Mouse (Mus musculus) granulocyte monocyte progenitor cell, adult 5-6 weeks (primary cell): Measurements from ENCODE around the gene Trpc4ap. TPM values are rescaled to one million over a fixed set of nuclear protein-coding genes. Genes with fewer than 3 reads are reported as not detected.
"Not testable (repeated sequence)": the region's sequence is repeated elsewhere in the genome, so short reads cannot be mapped to it uniquely, and the experiment has no call there.

Experiments used
- ATAC-seq: replicated peaks from 2 replicates; pipeline ENCODE4 v1.8.0; 2016; ENCODE audit warnings: mild to moderate bottlenecking, moderate TSS enrichment, inconsistent platforms; ENCODE audit not compliant: poor library complexity, severe bottlenecking
- total RNA-seq, 2 experiments: library from RNA; stranded (forward) in 1 of 2; stranded (reverse) in 1 of 2; fragments of 200-712, 200-1000 nt in 1 of 2; fragments of >200 nt in 1 of 2; fragmentation: Nextera tagmentation in 1 of 2; gene quantifications; 2 replicates each; pipeline ENCODE4 v1.2.3; 2014 to 2017

The Trpc4ap gene
- total RNA-seq, 2 experiments from 2014 or later, result 89.2 to 106 TPM

DNA sequence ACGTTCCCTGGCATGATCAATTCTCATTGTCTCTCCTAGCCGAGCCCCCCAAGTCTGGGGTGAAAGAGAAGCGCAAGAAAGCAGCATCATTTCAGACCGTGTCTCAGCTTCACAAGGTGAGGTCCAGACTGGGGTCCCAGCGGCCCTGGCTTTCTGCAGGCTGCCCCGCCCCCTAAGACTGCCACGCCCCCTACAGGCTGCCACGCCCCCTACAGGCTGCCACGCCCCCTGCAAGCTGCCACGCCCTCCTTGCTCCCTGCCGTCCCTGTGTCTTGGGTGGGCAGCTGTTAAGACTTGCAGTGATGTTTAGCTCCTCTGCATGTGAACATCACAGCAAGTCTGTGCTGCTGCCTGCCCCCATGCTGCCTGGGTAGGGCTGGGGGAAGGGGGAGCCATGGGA is 69.6 kb downstream of the Trpc4ap start:
- ATAC-seq, result 0 out of 2 replicates have a peak, but pooled peaks have one; percentile 13

DNA sequence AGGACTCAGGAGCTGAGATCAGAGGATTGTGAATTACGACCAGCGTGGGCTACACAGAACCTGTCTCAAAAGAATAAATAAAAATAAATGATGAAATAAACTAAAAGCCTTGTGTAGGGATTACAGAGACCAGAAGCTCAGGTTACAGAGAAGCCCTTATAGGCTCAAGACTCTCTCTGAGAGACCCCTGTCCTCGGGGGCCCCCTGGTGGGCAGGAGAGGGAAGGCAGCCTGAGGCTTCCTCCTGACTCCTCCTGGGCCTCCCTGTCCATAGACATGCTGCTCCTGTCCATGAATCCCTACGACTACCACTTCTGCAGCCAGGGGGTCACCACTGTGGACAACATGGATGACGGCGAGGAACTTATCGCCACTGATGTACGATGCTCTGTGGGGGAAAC is 72.4 kb downstream of the Trpc4ap start:
- peak; percentile 67 for ATAC-seq

DNA sequence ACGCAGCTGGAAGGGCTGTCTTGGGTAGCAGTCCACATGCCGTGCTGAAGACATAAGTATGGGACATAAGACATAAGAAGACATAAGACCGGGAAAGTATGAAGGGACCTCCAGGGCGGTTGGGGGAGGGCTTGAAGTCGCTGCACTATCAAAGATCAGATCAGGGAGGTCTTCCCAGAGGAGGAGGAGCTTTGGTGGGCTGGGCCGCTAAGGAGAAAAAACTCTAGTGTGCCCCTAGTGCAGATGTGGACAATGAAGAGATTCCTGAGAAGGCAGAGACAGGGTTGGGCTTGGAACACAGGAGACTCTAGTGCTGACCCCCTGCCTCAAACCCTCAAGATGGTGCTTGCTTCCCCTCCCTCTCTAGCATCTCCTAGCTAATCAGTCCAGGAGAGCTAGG is 75.2 kb downstream of the Trpc4ap start:
- ATAC-seq, result no peak

DNA sequence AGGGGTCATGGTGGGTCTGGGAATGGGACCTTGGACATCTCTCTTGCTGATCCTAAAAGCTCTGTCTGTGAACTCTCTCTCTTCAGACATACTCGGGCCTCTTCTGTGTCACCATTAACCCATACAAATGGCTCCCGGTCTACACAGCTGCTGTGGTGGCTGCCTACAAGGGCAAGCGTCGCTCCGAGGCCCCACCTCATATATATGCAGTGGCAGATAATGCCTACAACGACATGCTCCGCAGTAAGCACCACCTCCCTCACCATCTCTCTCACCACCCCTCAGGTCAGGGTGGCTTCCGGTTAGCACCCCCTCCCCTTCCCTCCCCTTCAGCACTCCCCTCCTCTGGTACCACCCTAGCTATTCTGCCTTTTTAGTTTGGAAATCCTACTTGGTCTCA is 78.2 kb downstream of the Trpc4ap start:
- ATAC-seq, result no peak

DNA sequence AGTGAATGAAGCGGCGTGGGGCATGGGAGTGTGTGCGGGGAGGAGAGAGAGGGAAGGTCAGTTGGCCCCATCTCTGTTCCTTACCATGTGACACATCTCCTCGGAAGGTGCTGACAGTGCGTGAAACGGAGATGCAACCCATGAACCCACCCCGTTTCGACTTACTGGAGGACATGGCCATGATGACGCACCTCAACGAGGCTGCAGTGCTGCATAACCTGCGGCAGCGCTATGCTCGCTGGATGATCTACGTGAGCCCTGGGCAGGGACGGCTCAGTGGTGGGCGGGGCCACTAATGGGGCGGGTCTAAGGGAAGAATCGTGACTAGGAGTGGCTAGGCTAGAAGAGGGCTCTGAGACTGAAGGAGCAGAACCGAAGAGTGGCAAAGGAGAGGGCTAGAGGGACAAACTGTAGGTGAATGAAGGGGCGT is 78.8 kb downstream of the Trpc4ap start:
- ATAC-seq, result peak; percentile 92

DNA sequence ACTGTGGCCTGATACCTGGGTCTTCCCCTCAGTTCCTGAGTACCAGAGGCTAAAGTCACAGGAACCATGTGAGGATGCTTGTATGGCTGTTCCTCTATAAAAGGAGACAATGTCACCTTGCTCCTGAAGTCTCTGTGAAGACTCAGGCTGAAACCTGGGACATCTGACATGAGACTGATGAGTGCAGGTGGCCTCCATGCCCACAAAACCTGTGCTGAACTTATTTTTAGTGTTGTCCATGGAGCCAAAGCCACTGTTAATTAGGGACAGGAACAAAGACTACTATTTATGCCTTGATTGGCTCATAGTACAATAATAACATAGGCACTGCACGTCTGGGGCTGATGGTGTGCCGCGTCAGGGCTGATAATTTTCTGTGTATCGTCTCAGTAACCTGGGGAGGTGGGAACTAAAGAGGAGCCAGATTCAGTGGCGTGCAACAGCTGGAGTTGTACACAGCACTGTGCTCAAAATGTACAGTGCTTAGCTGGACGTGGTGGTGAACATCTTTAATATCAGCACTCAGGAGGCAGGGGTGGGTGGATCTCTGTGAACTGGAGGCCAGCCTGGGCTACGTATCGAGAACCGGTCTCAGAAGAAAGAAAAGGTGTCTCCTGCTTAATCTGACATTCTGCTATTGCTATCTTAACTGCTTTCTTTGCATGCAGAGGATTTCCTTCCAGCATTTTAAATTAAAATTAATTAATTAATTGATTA is 80.2 kb downstream of the Trpc4ap start:
- no peak for ATAC-seq

DNA sequence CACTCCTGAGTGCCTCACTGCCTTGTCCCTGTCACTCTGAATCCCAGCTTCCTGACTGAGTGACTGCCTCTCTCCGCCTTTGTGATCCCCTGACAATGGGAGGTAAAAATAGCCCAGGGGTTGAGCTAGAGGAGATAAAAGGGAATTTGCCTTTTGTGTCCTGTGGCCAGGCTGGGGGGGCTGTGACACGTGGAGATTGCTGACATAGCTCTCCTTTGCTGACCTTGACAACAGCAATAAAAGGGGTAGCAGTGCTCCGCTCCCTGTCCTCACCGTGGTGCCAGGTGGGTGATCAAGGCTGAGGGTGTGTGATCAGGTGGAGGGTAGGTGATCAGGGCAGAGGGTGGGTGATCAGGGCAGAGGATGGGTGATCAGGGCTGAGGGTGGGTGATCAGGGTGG is 81.2 kb downstream of the Trpc4ap start, which contains the start of gene Myh7b:
Gene Myh7b, plus strand, starts transcription at position 235 of the 400 bp plus-strand sequence.
- ATAC-seq, result no peak

DNA sequence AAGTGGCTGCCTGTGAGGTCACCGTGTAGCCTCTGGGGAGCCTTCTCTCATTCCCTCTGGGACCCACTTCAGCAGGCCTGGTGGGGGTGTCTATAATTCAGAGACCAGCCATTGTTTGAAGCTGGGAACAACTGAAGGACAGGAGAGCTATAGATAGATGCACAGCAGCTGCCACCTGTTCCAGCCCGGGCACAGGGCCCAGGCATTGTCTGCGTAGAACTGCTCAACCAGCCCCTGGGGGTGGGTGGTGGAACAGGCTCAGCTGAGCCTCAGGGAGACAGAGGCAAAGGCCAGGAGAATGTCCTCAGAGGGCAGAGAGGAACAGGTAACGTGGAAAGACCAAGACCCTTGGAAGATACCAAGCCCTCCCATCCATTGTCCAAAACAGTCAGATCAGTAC is 85.8 kb downstream of the Trpc4ap start:
- ATAC-seq, result no peak

DNA sequence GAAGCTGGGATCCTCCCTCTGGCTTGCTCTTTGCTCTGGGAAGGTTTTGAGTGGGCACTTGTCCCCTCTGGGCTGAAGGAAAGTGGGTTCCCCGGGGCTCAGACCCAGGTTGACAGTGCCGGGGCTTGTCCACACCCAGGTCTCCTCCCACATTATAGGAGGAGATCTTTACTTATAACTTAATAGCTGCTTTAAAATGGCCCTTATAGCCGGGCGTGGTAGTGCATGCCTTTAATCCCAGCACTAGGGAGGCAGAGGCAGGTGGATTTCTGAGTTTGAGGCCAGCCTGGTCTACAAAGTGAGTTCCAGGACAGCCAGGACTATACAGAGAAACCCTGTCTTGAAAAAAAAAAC is 87.0 kb downstream of the Trpc4ap start:
- not testable (repeated sequence) for ATAC-seq

DNA sequence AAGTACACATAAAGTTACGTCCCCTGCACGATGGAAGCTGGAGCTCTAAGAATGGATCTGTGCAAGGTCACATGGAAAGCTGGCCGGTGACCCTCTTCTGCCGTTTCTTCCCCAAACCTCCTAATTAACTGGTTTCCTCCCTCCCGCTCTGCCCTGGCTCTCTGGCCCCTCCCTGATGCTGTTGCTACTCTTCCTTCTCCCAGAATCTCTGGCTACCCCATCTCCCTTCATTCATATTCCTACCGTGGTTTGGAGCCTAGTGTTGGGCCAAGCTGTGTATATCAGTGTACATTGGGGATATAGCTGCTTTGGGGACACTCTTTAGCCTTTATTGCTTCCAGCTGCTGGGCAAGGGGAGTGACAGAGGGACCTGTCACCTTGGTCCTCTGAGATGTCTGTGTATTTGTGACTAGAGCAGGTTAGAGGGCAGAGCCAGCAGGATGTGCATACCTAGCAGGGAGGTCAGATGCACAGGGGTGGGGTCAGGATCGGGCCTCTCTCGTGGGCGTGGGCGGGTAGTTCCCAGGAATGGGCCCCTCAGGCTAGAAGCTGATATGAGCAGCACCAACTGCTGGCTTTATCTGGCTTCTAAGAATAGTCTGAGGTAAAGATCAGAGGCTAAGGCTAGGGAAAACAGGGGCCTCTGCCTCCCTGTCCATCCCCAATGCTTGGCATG is 87.5 kb downstream of the Trpc4ap start:
- no peak for ATAC-seq

DNA sequence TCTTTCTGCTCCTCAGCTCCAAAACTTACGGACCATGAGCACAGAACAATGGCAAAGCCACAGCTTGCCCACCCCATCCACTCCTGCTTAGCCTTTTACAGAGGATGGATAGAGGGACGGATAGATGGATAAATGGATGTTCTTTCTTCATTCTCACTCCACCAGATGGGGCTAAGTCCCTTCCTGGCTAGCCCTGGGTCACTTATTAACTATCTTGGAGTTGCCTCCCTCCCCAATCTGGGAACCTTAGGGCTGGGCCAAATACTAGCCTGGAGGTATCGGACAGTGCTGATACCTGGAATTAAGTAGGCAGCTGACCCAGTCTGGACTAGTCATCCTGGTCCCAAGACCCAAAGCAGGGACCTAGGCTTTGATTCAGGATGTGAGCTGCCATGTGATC is 88.5 kb downstream of the Trpc4ap start:
- ATAC-seq, result no peak

DNA sequence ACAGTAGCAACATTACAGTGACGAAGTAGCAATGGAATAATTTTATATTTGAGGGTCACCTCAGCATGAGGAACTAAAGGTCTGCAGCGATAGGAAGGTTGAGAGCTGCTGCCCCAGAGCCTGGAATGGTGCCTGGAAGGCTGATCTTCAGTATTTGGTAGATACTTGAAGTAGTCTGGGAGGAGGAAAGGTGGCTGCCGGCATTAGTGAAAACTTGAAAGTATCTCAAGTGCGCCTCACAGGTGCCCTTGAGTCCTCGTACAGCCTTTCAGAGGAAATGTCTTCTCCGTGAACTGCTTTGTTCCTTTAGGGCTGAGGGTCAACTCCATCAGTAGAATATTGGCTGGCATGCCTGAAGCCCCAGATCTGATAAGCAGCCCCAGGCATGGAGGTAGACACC is 96.7 kb downstream of the Trpc4ap start:
- ATAC-seq, result no peak

DNA sequence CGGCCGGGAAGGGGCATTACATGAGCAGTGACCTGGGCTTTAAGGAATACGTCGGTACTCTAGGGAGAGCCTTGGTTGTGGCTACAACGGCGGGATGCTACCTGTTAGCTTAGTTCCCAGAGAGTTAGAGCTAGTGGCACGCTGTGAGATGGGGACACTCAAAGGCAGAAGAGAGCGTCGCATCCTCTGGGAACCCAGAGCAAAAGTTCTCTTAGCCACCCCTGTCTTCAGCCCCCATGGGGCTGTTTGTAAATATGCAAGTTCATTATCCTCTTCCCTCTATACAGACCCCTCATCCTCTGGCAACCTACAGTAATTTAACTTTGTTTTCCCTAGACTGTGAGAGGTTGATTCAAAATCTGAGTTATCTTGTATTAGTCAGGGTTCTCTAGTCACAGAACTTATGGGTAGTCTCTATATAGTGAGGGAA is 99.3 kb downstream of the Trpc4ap start:
- ATAC-seq, result peak; percentile 18; the same call in 1 of the 2 replicates

DNA sequence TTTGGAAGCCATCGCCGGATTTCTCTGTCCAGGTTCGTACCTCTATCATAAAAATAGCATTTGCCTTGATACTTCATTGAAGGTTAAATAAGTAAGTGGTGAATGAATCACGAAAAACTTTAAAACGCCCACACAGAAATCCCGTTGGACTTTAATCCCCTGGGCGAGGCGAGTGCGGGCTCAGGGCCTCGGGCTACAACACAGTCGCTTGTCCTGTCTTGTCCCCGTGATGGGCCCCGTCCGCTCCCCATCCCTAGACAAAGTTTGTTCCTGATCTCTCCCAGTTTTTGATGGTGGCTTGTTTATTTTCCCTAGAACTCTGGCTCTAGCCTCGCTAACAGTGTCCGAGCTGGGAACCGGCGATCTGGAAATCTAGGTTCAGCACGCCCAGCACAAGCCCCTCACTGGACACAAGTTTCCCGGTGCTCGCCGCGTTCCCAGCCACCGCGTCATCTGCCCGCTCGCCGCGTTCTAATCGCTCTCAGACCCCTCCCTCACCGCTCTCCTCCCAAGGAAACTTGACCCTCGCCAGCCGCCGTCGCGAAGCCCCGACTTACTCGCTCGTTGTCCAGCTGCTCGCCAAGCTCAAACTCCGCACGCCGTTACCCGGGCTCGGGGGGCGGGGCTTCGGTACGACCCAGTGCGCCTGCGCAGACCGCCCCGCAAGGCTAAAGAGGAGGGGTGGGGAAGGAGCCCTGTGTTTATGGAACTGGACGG is 99.9 kb downstream of the Trpc4ap start, which contains the start of gene Gss:
Gene Gss, minus strand, starts transcription at position 674 of the 717 bp plus-strand sequence.
- peak; percentile 96 for ATAC-seq

DNA sequence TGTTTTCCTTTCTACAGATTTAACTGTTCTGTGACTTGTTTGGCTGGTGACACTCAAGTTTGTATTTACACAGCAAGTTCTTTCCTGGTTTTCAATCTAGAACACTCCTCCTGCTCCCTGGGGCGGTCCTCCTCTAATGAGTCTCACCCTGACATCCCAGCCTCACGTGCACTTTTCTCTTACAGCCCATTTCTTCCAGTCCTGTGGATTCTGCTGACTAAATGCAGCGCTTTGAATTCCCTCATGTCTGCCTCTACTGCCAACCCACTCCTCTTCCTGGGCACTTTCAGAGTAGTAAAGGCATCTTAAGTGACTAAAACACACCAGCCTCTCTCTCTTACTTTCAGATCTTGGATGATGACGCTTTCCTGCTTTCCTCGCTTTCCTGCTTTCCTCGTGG is 100.5 kb downstream of the Trpc4ap start:
- ATAC-seq, result no peak

DNA sequence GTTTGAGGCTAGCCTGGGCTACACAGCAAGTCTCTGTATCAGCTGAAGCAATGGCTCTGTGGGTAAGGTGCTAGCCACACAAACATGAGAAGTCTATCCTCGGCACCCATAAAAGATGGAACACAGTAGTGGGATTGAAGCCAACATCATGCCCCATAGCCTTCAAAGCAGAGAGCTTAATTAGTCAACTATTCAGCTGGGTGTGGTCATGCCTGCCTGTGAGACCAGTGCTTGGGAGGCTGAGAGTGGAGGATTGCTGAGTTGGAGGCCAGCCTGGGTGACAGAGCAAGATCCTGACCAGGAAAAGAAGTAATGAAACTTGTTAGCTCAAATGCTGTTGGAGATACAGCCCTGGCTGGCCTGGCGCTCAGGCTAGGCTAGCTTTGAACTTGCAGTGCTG is 101.3 kb downstream of the Trpc4ap start:
- ATAC-seq, result no peak

DNA sequence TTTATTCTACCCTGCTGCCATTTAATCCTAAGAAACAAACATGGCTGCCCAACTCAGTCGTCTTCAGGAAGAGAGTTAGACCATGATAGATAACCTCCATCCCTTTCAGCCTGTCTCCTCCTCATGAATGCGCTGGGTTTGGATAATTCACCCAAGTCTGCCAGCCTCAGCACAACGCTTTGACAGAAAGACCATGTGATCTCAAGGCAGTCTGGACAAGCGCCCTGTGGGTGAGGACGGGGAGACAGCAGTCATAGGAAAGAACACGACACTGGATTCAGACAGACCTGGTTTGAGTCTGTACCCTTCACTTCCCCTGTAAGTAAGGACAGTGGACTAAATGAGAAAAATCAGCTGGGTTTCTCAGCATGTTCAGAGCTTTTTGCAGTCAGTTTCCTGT is 102.7 kb downstream of the Trpc4ap start:
- no peak for ATAC-seq

DNA sequence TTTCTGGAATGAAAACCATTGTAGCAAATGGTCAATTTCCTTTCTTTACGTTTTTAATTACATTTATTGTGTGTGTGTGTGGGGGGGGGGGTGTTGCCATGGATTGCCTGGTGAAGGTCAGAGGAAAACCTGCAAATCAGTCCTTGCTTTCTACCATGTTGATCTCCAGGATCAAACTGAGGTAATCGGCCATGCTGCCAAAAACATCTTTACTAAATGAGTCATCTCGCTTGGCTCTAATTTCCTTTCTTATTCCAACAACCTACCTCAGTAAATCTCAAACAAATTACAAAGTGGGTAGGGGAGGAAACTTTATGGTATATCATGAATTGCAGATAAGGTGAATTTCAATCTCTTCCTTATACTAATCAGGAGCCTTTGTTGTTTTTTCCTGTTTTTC is 104.0 kb downstream of the Trpc4ap start:
- no peak for ATAC-seq

DNA sequence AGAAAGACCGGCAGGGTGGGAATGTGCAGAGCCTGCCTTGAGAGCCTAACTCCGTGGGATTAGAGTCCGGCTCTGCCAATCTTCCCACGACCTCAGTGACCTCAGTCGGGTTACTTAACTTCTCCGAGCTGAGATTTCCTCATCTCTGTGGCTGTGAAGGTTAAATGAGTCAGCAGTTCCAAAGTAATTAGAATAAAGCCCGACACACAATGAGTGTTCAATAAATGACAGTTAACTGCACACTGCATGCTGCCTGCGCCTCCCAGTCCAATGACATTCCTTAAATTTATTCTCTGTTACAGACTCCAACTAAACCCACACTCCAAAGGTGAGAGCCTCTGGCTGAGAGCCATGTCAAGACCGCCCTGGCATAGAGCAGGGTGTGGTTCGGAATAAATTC is 106.7 kb downstream of the Trpc4ap start:
- peak; percentile 90 for ATAC-seq

DNA sequence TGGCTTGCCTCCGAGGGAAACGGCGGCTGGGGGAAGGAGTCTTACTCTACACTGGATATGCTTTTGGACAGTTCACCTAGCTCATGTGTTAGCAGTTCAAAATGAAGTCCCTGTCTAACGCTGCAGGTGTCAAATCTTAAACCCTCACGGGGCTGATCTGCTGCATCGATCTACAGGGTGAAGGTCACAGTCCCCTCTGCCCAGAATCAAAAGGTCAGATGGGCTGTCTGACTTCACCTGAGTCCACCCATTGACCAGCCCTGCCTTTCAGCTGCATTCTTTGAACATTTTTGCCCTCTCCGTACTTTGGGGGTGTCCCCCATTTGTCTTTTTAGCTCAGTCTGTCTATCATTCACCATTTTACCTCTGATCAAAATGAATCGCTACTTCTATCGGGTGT is 107.1 kb downstream of the Trpc4ap start:
- ATAC-seq, result no peak
